Mouse (Mus musculus) heart, embryonic 14.5 days (tissue): ENCODE measurements around the gene Rsg1. TPM values are rescaled to one million over a fixed set of nuclear protein-coding genes. Genes with fewer than 3 reads are reported as not detected.

ENCODE experiments used
- ATAC-seq: fragments of 200-750 bp; cut with Nextera tagmentation; 2 replicates; pipeline ENCODE4 v1.8.0; 2017; ENCODE audit warnings: low read depth, moderate TSS enrichment; ENCODE audit not compliant: insufficient number of reproducible peaks, insufficient read depth, low FRiP score
- H3K27ac ChIP-seq, 2 experiments: fragments of 200-500 bp in 1 of 2; fragments of 300-500 bp in 1 of 2; sonication (generic) in 1 of 2; replicated peaks in 1 of 2; 2 replicates each; pipeline ENCODE4 v1.5.1; 2012 to 2014; ENCODE audit warnings: low read depth in 2 of 2, low read length in 2 of 2, control low read depth in 1 of 2, mild to moderate bottlenecking in 1 of 2, mixed read lengths in 1 of 2; ENCODE audit not compliant: control insufficient read depth in 1 of 2, insufficient read depth in 1 of 2
- H3K27me3 ChIP-seq: fragments of 300-500 bp; sonication (generic); 2 replicates; pipeline ENCODE4 v1.6.1; 2014; ENCODE audit warnings: mild to moderate bottlenecking, low read length, control low read depth; ENCODE audit not compliant: control insufficient read depth, insufficient read depth
- H3K36me3 ChIP-seq: fragments of 300-500 bp; sonication (generic); 2 replicates; pipeline ENCODE4 v1.6.1; 2014; ENCODE audit warnings: mild to moderate bottlenecking, control low read depth, low read length, mixed read lengths; ENCODE audit not compliant: control insufficient read depth, insufficient read depth
- H3K4me1 ChIP-seq, 2 experiments: fragments of 200-500 bp in 1 of 2; fragments of 300-500 bp in 1 of 2; sonication (generic) in 1 of 2; 2 replicates each; pipeline ENCODE4 v1.6.1; 2012 to 2014; ENCODE audit warnings: low read length in 2 of 2, control low read depth in 1 of 2, mixed read lengths in 1 of 2; ENCODE audit not compliant: control insufficient read depth in 2 of 2, insufficient read depth in 2 of 2
- H3K4me2 ChIP-seq: fragments of 300-500 bp; sonication (generic); 2 replicates; pipeline ENCODE4 v1.6.1; 2014; ENCODE audit warnings: mild to moderate bottlenecking, low read length
- H3K4me3 ChIP-seq, 2 experiments: fragments of 200-500 bp in 1 of 2; fragments of 300-500 bp in 1 of 2; sonication (generic) in 1 of 2; 2 replicates each; pipeline ENCODE4 v1.5.1; 2012 to 2014; ENCODE audit warnings: low read length in 2 of 2, mild to moderate bottlenecking in 2 of 2, control low read depth in 1 of 2, low read depth in 1 of 2, moderate library complexity in 1 of 2; ENCODE audit not compliant: control insufficient read depth in 1 of 2, insufficient read depth in 1 of 2
- H3K9ac ChIP-seq: fragments of 300-500 bp; sonication (generic); 2 replicates; pipeline ENCODE4 v1.6.1; 2014; ENCODE audit warnings: mild to moderate bottlenecking, low read length
- H3K9me3 ChIP-seq: fragments of 300-500 bp; sonication (generic); 2 replicates; pipeline ENCODE4 v1.6.1; 2016; ENCODE audit warnings: low read length, control low read depth; ENCODE audit not compliant: control insufficient read depth
- WGBS: fragments of 180-500 bp; shearing (Covaris S2); extraction: QIAGEN DNeasy Blood & Tissue Kit; methylation state at CpG from one replicate; pipeline ENCODE4 v1.1.7; 2014; 5-methylcytosine and 5-hydroxymethylcytosine counted together
- polyA plus RNA-seq: library from polyadenylated mRNA; unstranded; fragments of >200 nt; fragmentation: Nextera tagmentation; extraction: Ambion mirVana; gene quantifications from 2 replicates; pipeline ENCODE4 v1.2.1, GENCODE M21; 2014

Rsg1 gene
- polyA plus RNA-seq, 1 experiment from 2014 or later: 1.5 TPM

DNA sequence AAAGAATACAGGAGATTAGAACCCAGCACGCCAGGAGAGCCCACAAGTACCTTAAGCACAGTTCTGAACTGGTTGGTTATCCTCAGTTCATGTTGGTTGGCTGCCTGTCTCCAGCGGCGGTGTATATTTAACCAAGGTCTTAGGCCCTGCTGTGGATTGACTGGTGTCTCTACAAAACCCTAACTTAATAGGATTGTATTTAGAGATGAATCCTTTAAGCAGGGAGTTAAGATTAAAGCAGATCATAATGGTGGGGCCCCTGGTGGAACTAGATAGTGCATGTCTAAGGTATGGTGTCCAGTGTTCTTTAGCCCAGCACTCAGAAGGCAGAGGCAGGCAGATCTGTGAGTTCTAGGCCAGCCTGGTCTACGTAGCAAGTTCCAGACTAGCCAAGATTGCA, 2.1 kb upstream of the Rsg1 start:
- no peak overlapping the region for H3K9ac ChIP-seq
- H3K9me3 ChIP-seq: no peaks in the 10 kb centered on the region
- 92% methylated on average over 4 of the region's 4 CpGs for WGBS
- H3K36me3 ChIP-seq: no peaks in the 10 kb centered on the region
- H3K4me3 ChIP-seq: no peak overlapping the region
- peaks cover 0 to 6% of the 10 kb centered on the region in 2 experiments; a peak in 2 of 4 replicates for H3K4me1 ChIP-seq
- ATAC-seq: no peak
- H3K4me2 ChIP-seq: no peak overlapping the region
- H3K27ac ChIP-seq: no peak overlapping the region
- no peaks in the 10 kb centered on the region for H3K27me3 ChIP-seq

- peaks cover 0 to 6% of the 10 kb centered on the region in 2 experiments; a peak in 2 of 4 replicates for H3K4me1 ChIP-seq
- ATAC-seq: no peak
- no peak overlapping the region for H3K27ac ChIP-seq
- no peak overlapping the region for H3K4me3 ChIP-seq
- no peaks in the 10 kb centered on the region for H3K9me3 ChIP-seq
- 86% methylated on average over 9 of the region's 9 CpGs for WGBS
- H3K4me2 ChIP-seq: no peak overlapping the region
- no peaks in the 10 kb centered on the region for H3K27me3 ChIP-seq
- H3K9ac ChIP-seq: no peak overlapping the region; the same call in 1 of the 2 replicates
- H3K36me3 ChIP-seq: no peaks in the 10 kb centered on the region
Measured at GRCm38 (mm10) chr4:141212892-141213291, 864 bp upstream of the Rsg1 start.

GRCm38 (mm10) chr4:141213342-141213741, 414 bp upstream of the Rsg1 start:
- Histone ChIP-seq H3K9me3 (no peaks in the 10 kb centered on the region), H3K27me3 (no peaks in the 10 kb centered on the region), H3K27ac (no peak overlapping the region), H3K4me3 (peak overlapping the region; percentile 54 to 74; a peak in 3 of 4 replicates), H3K4me2 (peak overlapping the region; percentile 98), H3K9ac (peak overlapping the region; percentile 76; the same call in 1 of the 2 replicates), H3K4me1 (peaks cover 0 to 6% of the 10 kb centered on the region in 2 experiments; a peak in 2 of 4 replicates), H3K36me3 (no peaks in the 10 kb centered on the region)
- 0 out of 2 replicates have a peak, but pooled peaks have one; percentile 10 for ATAC-seq
- WGBS: 55% methylated on average over 2 of the region's 2 CpGs

- Histone ChIP-seq H3K4me3 (peak overlapping the region; percentile 54 to 74), H3K9me3 (no peaks in the 10 kb centered on the region), H3K4me1 (peaks cover 0 to 6% of the 10 kb centered on the region in 2 experiments; a peak in 2 of 4 replicates), H3K27me3 (no peaks in the 10 kb centered on the region), H3K9ac (peak overlapping the region; percentile 76), H3K27ac (no peak overlapping the region), H3K36me3 (no peaks in the 10 kb centered on the region), H3K4me2 (peak overlapping the region; percentile 98)
- ATAC-seq: no peak
- WGBS: 1% methylated on average over 16 of the region's 16 CpGs
Measured at GRCm38 (mm10) chr4:141214337-141214851, 638 bp downstream of the Rsg1 start.

GRCm38 (mm10) chr4:141219583-141220213, 5.9 kb downstream of the Rsg1 start:
- H3K27me3 ChIP-seq: no peaks in the 10 kb centered on the region
- H3K9me3 ChIP-seq: no peaks in the 10 kb centered on the region
- no peak overlapping the region for H3K4me2 ChIP-seq
- no peak overlapping the region for H3K9ac ChIP-seq
- ATAC-seq: no peak
- no peaks in the 10 kb centered on the region; a peak in 1 of 4 replicates for H3K4me1 ChIP-seq
- H3K27ac ChIP-seq: no peak overlapping the region
- WGBS: 86% methylated on average over 20 of the region's 20 CpGs
- no peak overlapping the region for H3K4me3 ChIP-seq
- no peaks in the 10 kb centered on the region for H3K36me3 ChIP-seq

DNA sequence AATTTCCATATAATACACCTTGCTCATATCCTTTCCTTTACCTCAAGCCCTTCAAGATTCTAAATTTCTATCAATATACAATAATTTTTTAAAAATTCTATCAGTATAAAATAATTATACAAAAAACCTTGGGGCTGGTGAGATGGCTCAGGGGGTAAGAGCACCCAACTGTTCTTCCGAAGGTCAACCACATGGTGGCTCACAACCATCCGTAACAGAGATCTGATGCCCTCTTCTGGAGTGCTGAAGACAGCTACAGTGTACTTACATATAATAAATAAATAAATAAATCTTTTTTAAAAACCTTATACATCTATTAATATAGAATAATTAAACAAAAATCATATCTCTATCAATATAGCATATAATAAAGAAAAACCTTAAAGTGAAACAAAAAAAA, 8.1 kb downstream of the Rsg1 start:
- Histone ChIP-seq H3K9me3 (no peaks in the 10 kb centered on the region), H3K4me2 (no peak overlapping the region), H3K27ac (no peak overlapping the region), H3K27me3 (no peaks in the 10 kb centered on the region), H3K4me3 (no peak overlapping the region), H3K9ac (no peak overlapping the region), H3K4me1 (no peaks in the 10 kb centered on the region), H3K36me3 (no peaks in the 10 kb centered on the region)
- no peak for ATAC-seq
- 66% methylated on average over 2 of the region's 2 CpGs for WGBS

DNA sequence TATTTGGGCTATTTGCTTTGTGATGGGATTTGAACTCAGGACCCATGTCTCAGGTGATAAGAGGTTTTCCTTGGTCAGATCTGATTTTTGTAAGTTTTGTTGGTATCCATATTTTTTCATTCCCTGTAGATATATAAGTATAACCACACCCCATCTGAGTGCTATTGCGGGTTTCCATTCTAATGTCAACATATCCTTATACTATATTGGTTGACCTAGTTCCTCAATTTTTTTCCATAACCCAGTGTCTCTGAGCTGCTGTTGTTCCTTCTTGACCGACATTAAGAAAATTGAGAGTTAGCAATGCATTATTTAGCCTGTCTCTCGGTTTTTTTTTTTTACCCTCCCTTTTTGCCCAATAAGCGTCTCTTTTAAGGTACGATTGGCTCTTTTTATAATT, 9.0 kb downstream of the Rsg1 start:
- no peak for ATAC-seq
- no peak overlapping the region for H3K9ac ChIP-seq
- H3K36me3 ChIP-seq: no peaks in the 10 kb centered on the region
- H3K4me1 ChIP-seq: no peaks in the 10 kb centered on the region
- no peaks in the 10 kb centered on the region for H3K9me3 ChIP-seq
- 86% methylated on average over 5 of the region's 5 CpGs for WGBS
- H3K27ac ChIP-seq: no peak overlapping the region
- no peak overlapping the region for H3K4me3 ChIP-seq
- H3K4me2 ChIP-seq: no peak overlapping the region
- H3K27me3 ChIP-seq: no peaks in the 10 kb centered on the region
